Mouse (Mus musculus): ENCODE data around the gene Sdcbp2.
A peak's percentile ranks its signal among the peaks of the same experiment; 100 is the strongest.

DNA sequence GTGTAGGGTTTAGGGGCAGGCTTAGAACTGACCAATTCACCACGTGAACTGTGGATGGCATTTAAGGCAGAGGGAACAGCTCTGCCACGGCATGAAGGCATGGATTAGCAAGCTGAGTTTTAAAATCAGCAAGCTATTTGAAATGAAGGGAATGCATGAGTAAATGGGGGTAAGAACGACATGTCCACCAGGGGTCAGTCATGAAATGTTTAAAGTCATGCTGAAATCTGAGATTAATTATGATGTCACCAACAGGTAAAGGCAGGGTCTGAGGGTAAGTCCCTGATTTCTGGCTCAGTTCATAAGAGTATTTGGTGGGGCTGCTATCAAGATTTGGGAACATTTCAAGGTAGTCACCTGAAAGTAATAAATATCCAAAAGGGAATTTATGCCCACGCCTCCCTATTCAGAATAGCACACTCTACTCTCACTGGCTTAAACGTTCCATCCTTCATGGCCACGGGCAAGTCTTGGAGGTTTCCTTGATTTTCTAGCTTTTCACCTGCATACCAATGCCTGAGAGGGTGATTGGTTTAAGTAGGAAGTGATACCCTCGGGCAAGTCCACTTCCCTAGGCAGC is 2.8 kb downstream of the Sdcbp2 start:
- TF ChIP-seq POLR2A (IDR thresholded peaks at IDR 0.05; ENCODE audit: extremely low read depth, insufficient read depth, low read length) (no peak), CTCF (IDR thresholded peaks at IDR 0.05; ENCODE audit: extremely low read depth, insufficient read depth, low read length) (0 out of 2 replicates have a peak, but pooled peaks have one; percentile 5)

All from cortical plate, adult 2 months (tissue).